Mouse (Mus musculus) right cerebral cortex, postnatal 14 days (tissue): ENCODE results near the gene Cln5.

Experiments
- DNase-seq: peaks from one replicate; pipeline ENCODE4 v3.0.0; 2022

Cln5 gene

DNA sequence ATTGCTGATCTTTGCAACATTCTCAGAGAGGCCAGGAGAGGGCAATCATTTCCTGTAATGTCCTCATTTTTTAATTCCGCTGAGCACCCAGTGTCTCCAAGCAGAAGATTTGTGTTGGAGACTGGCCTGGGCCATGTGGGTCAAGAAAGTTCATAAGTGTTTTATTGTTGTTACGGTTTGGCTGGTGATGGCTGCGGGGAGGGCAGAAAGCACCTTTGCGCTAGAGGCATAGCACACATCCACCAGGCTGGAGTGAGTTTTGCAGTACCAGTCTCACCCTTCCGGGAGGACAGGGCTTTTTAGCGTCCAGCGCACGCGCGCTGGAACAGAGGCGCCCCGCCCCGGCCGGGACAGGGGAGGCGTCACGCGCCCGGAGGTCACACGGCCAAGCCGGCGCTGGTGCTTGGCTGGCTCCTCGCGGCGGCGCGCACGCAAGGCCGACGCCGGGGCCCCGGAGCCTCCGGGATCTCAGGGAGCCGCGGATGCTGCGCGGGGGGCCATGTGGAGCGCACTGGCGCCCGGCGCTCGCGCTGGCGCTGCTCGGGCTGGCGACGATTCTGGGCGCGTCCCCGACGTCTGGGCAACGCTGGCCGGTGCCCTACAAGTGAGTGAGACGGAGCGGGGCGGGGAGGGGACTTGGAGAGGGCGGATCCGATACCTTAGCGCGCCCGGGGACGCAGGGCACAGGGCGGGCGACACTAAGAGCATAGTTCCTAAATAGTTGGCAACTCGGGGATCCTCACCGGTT lies at the start of gene Cln5:
Cln5 (plus strand) TSS at position 353 of the 748 bp plus-strand sequence.
- DNase-seq, result peak; percentile 88

DNA sequence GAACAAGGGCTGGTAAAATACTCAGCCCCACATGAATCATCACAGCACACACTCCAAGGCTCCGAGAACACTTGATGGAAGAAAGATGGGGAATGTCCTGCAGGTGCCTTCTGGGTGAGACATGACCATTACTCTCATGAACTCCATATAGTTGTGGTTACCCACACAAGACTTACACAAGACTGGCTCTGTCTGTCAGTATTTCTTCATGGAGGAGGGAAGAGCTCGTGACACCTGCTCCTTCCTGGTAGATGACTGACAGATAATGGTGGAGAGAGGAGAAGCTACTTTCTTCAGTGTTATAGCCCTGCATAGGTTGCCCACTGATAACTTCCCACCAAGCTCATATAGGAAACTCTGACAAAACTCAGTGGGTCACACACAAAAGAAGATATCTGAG lies 40.8 kb upstream of the Cln5 start:
- no peak for DNase-seq

DNA sequence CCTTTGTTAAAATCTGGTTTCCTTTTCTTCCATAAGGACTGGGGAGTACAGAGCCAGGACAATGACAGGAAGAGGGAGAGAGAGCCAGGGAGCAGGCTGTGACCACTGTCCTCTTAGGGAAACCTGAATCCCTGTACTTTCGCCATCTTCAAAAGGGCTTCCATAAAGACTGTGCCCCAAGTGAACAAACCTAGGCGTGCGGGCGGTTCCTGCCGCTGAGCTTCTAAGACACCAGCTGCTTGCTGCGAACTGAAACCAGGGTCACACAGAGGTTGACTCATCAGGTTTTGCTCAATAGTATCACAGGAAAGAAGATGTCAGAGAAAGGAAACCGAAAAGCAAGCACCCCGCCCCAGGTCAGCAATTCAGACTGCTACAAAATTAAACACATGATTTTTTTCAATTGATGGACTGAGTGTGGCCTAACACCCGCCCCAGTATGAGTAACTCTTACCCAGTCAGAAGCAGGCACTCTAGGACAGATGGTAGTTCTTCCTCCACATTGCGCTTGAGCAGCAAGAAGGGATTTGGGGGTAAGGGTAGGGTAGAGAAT lies 36.7 kb upstream of the Cln5 start:
- DNase-seq, result no peak

DNA sequence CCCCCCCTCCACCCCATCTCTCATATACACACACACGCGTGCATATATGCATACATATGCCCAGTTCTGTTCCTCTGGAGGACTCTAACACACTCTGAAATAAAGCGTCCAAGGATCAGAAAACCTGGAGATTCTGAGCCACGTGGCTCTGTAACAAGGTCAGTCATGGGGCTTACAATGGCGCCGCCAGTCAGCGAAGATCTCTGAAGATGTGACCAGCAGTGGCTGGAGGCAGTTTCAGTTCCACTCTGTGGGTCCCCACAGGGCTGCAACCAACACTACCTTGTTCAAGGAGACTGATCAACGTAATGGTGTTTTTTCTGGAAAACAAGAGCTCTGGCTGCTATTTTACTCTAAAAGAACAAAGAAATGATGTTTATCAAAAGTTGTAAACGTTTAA lies 35.9 kb upstream of the Cln5 start:
- no peak for DNase-seq

DNA sequence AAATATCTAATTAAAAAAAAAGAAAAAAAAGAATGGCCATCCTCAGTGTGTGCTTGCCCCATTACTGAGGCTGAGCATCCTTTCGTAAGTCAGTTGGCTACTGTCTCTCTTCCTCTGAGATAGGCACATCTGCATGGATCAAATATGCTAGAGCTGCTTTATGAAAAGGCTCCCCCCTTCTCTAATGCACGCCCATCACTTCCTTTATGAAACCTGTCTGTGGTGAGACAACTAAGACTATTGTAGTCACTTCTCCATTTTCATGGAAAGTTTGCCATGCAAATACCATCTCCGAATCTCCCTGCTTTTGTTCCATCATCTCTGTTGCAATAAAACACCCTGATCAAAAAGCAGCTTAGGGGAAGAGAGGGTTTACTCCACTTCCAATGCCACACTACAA lies 33.0 kb upstream of the Cln5 start:
- DNase-seq, result no peak

DNA sequence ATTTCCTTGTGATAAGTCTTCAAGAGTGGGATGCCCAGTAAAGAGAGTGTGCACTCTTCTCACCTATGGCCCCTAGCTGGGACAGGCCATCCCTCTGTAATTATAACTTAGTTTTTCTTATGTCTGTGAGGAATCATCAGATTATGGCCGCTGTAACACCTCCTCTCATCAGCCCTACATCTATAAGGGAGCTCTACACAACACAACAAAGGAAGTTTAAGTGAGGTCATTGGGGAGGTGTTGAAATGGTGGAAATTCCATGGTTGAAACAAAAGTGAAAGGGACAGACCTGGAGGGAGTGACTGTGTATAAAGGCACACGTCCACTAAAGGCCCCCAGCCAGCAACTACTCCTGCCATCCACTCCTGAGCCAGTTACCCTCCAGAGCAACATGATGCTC lies 23.3 kb upstream of the Cln5 start, which contains the start of gene Acod1:
Acod1 (plus strand) TSS at position 301 of the 400 bp plus-strand sequence.
- no peak for DNase-seq

DNA sequence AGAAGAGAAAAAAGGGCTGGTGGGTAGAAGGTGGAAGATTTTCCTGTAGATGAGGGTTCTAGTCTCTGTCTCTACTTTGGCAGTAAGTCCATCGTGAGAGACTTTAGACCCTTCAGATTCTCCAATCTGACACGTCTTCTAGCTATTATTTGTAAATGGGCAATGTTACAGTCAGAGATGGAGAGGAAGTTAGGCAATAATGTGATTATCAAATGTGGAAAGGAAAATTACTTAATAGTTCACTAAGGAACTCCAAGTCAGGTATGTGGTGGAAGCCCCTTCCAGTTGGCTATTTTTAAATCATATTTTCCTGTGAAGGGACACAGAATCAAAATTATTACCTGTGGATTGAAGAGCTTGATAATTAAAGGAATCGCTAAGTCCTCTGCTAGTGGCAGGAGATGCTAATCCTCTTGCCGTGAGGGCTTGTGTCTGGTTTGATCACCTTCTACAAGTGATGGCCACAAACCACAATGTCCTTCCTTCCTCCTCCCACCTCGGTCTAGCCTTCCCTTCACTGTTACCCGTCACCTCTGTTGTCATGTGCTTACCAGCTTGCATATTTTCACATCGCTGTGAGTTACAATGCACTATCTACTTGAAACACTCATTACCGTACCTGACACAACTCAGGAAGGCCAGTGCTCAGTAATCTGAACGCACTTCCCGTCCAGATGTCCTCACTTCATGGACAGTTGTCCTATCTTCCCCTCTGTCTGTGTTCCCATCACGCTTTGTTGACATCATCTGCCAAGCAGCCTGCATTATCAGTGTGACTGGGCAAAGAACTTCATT lies 21.5 kb upstream of the Cln5 start:
- no peak for DNase-seq

DNA sequence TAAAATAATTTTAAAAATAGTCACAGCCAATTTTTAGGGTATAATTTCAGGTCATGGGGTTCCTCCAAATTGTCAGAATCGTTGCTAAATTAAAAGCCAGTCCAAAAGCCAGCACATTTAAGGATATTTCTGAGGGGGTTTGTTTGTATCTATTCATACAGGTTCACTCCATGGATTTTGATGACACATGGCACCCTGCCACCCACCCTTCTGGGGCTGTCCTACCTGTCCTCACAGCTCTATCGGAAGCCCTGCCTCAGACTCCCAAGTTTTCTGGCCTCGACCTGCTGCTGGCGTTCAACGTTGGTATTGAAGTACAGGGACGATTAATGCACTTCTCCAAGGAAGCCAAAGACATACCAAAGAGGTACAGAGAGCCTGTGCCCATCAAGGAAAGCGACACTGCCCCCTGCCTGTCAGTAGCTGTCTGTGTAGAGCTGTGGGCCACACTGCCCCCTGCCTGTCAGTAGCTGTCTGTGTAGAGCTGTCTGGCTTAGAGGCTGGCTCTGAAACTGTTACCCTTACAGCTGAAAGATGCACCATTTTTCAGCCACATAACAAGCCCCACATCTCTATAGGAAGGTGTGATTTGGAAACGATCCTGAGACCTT lies 18.8 kb upstream of the Cln5 start:
- peak; percentile 78 for DNase-seq

DNA sequence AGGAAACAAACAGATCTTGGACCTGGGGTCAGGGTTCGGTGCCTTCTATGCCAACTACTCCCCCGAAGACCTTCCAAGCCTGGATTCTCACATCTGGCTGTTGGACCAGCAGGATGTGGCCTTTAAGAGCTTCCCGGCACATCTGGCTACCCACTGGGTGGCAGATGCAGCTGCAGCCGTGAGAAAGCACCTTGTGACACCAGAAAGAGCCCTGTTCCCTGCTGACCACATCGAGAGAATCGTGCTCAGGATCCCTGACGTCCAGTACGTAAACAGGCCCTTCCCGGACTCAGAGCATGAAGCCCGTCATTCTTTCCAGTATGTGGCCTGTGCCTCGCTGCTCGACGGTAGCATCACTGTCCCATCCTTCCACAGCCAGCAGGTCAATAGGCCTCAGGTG lies 15.3 kb upstream of the Cln5 start:
- no peak for DNase-seq

DNA sequence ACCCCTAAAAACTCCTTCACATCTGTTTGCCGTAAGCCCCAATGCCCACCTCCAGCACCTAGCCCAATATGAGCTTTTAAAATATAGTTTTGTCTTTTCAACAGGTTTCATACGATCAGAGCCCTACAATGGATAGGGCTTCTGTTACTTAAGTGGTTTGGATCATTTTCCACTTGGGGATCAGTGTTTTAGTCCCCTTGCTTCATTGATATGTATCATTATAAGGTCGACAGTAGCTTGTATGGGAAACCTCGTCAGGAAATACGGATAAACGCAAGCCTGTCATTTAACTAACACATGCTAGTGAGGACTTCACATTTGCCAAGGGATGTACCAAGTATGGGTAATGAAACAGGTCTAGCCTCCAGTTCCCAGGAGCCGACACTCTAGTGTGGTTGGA lies 13.4 kb upstream of the Cln5 start:
- DNase-seq, result no peak

DNA sequence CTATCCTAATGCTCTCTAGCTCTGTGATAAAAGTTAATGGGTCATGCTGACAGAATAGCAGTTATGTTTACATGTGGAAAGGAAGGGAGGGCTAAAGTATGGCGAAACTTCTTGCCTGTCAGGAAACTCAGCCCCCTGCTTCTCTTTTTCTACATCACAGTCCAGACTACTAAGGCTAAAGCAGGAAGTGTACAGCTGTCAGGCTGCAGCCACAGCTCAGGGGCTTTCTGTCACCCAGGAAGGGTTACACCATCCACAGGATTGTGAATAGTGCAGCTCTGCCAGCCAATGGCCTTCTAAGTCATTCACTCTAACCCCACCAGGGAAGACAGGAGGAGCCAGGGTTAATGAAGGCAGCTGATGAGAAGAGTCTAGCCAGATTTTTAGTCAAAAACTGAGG lies 11.0 kb upstream of the Cln5 start:
- no peak for DNase-seq

DNA sequence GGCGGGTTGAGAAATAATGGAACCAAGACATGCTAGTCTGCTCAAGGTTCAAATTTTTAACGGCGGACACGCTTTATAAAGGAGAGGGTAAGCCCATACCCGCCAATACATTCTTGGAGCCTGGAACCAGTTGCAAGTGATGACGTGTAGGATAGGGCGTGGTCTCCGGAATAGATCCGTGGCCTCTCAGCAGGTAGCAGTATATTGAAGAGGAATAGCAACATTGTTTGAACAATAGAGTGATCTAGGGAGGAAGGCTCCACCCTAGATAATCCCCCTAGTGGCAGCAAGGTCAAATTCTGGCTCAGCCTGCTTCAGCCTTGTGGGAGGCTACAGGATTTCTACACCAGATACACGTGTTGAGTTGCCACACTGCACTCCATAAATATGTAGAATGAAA lies 10.5 kb upstream of the Cln5 start:
- DNase-seq, result no peak

DNA sequence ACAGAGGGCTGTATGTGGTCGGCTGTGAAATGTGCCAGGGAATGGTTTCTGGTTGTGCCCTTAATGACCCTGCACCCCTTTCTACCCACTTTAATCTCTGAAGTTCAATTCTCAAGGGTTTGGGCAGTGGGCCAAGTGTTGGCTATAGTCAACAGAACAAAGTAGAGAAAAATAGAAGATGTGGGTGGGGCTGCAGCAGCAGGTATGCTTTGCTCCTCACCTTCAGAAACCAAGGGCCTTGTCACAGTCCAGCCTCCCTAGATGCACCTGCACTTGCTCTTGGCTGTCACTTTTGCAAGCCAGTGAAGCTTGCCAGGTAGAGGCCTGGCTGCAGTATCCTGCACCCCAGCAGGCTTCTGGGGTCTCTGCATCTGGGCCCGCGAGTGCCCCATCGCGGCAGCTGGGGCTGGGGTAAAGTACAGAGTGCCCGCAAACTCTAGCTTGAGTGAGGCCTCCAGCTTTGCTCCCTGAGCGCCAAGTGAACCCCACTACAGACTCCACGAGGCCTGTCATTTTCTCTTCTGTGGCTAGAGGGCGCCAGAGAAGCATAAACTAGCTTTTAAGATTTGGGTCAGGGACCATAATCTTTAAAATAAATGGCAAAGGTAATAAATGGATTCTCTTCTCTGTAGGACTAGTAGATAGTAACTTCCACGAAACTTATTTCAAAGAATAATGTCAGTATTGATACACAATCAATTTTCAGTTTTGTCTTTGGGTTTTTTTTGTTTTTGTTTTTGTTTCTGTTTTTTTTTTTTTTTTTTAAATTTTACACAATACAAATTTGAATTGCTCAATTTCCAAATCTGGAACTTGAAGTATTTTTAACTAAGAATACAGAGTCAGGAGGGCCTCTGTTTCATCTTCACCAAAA lies 4.5 kb upstream of the Cln5 start:
- DNase-seq, result peak; percentile 74

DNA sequence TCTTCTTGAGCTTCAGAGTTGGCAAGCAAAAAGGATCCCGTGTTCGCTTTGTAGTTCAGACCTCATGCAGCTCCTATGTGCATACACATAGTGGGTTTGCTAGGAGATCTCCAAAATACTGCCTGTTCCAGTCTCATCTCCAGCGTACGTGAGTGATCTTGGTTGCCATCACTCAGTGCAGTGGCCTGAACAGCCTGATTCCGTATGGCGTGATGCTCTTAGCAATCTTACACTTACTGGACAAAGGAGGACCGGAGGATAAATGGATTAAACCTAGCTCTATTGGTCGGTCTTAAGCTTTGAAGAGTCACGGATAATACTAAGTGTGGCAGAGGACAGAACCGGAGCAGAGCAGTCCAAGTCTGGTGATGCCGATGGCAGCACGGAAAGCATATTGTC lies 552 bp upstream of the Cln5 start:
- DNase-seq, result no peak

DNA sequence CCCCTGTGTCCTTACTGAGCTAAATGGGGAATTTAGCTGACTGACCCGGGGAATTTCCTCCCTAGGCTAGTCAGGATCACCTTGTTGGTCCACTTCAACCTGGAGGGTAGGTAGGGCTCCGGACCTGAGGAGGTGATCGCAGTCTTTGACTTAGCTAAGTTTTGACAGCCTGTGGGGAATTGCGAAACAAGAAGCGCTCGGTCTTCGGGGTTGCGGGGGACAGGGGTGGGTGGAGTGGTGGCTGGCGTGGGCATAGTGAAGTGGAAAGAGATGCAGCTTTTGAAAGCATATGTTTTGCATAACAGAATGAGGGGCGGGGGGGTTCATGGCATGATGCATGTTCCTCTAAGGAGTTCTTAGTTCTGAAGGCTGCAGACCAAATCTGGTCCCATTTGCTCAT lies 774 bp downstream of the Cln5 start:
- DNase-seq, result no peak

DNA sequence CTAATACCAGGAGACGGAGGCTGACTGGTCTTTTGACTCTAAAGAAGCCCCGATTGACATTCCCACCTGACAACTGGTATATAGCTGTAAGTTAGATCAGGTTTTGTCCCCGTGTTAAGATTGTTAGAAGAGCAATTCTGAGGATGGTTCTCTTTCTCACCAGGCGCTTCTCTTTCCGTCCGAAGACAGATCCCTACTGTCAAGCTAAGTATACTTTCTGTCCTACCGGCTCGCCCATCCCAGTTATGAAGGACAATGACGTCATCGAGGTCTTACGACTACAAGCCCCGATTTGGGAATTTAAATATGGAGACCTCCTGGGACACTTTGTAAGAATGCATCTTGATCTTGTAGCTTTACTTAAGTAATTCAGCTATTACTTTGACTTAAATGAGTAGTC lies 1.5 kb downstream of the Cln5 start:
- no peak for DNase-seq

DNA sequence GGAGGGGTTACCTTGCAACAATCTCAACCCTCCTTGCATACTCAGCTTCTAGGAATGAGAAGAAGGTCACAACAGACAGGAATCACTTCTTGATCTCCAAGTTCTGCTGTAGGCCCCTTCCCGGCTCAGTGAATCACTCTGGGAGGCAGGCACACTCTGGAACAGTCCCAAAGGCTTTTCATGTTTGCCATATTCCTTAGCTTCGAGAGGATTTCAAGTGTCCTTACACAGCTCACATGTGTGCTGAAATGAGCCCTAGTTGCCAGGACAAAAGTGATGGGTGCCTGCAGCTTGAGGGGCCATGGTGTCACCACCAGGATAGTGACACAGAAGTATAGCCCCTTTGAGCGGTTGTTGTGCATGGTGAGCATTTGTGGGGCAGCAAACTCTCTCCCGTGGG lies 2.7 kb downstream of the Cln5 start:
- no peak for DNase-seq

DNA sequence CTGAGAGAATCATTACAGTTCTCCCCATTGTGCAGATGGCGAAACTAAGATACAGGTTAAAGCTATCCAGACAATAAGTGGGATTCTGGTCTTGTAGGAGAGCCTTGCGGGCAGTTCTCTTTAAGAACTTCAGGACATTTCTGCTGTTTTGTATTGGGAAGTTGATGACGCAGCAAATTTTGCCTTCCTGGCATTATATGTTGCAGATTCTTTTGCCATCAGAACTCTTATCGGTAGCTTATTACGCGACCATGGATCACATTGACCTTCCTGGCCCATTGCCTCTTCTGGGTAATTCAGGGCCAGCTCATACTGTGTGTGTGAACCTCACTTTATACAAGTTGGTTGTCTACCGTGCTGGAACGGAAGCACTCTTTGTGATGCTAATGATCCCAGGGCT lies 3.8 kb downstream of the Cln5 start:
- DNase-seq, result no peak

DNA sequence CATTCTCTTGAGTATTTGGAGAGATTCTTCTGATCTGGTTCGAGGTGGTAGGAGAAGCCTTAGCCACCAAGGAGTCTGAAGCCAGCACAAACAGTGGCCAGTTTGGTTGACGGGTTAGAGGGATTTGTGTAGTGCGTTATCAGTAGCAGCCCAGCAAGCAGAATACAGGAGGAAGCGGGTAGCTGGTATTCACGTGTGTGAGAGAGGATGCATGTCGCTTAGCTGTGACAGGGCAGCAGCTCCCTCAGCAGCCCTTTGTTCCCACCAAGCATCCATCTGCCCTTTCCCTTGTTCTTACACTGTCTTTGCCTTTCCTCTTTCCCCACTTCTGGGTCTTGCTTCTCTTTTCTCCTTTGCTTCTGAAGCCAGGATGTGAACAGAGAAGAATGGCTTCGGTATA lies 5.2 kb downstream of the Cln5 start:
- no peak for DNase-seq

DNA sequence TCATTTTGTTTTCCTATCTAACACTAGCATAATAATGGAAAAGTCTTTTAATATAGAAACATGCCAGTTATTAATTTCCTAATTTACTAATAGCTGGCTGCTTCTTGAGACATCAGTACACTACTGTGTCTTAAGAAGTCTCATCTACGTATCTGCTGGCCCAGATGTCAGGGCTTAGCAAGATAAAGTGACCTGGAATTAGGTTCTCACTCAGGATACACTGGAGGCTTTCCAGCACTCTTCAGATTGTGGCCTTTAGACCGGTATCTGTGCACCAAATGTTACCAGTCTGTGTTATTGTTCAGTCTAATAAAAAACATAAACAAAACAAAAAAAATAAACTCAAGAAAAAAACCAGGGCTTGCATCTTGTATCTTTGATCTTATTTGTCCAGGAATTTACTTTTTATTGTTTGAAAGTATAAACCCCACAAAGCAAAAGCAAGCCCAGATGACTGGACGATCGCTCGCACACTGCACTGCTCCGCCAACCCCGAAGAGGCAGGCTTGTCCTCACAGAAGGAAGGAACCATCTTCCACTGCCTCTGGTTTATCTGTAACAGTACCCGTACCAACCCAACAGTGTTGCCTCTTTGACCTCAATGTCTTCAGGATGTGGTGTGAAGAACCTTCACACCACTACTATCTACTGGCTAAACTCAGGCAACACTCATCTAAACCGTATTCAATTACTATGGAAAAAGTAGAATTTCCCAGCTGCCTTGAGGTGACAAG lies 7.4 kb downstream of the Cln5 start:
- no peak for DNase-seq

DNA sequence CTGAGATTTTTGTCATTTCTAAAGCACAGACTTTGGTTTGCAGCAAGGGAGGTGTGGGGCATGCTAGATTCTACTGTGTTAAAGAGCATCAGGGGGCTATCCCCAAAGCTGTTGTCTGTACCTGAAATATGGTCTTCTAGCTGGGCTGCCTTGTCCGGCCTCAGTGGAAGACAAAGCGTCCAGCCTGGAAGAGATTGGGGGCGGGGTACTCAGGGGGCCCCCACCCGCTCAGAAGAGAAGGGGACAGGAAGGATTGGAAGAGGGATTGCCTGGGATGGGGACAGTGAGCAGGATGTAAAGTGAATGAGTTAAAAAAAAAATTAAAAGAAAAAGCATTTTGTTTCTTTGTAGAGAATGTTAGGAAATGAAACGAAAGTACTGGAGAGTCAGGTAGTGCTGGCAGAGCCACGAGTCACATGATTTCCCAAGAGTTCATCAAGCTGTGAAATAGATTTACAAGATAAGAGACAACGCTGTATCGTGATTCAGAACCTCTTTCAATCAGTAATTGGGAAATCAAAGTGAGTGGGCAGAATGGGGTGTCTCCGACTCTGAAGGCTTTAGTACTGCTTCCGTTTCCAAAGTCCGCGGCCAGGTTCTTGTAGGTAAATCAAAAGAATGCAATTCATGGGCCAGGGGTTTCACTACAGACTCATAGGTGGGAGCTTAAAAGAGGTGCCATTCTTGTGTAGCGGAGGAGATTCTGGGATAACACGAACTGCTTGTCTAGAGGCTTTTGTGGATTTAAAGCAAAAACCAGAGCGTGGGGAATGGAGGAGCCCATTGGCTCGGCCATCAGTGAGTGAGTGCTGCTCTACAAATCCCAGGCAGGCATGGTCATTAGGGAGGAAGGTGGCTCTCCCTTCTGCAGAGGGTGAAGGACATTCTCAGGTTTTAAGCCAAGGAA lies 8.2 kb downstream of the Cln5 start:
- DNase-seq, result no peak
